Mouse (Mus musculus) forelimb bud, embryonic 11.5 days (tissue): ENCODE measurements around the gene Elof1.
"Not testable (repeated sequence)": the region's sequence is repeated elsewhere in the genome, so short reads cannot be mapped to it uniquely, and the experiment has no call there.

ENCODE experiments used
- DNase-seq: peaks from one replicate; pipeline ENCODE4 v3.0.0-alpha.2; 2012; ENCODE audit warnings: low read depth, low spot score

Elof1 gene

DNA sequence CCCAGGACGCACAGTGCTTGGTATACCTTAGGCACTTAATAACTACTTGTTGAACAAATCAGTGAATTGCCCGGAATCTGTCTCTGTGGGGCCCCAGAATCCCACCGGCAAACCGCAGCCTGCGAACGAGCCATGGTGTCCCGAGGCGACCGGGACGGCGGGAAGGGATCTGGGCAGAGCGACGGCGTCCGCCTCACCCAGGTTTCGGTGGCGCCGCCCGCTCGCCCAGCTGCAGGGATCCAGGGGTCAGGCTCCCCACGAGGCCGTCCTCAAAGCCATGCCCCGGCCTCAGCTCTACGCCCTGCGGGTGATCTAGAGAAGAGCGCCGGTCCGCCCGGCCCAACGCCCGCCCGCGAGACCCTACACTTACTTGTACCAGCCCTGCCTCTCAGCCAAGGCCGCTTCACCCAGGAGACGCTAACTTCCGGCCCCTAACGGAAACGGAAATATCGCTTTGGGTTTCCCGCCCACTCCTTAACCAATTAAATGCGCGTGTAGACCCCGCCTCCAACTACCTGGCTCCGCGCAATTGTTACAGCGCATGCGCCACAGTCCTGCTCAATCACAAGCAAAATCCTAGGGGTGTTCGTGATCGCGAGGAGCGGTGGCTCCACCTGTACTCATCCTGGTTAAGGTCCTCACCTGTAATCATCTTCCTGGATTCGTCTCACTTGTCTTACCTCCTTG, at the start of gene Elof1:
TSS of gene Elof1 (minus strand) at position 433 of the 687 bp plus-strand sequence.
- DNase-seq = peak; percentile 98

DNA sequence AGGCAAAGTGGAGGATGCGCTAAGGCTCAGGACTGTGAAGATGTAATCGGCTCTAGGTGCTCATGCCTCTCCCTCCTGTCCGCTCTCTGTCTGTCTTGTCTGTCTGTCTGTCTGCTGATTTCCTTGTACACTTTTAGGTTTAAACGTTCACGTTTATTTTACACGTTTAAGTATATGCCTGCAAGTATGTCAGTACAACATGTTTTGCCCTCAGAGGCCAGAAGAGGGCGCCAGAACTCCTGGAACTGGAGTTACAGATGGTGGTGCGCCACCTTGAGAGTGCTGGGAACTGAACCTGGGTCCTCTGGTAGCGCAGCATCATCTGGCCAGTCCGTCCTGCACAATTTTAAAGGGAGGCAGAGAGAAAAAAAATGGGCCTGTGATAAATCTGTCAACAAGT, 49.7 kb upstream of the Elof1 start:
- no peak for DNase-seq

DNA sequence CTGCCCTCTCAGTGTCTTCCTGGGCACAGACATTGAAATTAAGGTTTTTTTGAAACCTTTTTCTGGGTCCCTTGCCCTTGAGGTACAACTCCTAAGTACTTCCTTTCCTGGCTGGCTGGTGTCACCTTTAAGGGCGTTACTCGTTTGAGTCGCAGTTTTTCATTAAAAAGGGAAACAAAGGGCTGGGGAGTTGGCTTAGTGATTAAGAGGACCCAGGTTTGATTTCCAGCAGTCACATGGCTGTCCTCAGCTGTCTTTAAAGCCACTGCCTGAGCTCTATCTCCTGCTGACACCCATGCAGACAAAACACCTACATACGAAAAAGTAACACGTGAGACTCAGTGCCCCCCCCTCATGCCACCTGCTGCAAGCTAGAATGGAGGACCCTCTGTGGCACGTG, 49.0 kb upstream of the Elof1 start:
- DNase-seq = no peak

DNA sequence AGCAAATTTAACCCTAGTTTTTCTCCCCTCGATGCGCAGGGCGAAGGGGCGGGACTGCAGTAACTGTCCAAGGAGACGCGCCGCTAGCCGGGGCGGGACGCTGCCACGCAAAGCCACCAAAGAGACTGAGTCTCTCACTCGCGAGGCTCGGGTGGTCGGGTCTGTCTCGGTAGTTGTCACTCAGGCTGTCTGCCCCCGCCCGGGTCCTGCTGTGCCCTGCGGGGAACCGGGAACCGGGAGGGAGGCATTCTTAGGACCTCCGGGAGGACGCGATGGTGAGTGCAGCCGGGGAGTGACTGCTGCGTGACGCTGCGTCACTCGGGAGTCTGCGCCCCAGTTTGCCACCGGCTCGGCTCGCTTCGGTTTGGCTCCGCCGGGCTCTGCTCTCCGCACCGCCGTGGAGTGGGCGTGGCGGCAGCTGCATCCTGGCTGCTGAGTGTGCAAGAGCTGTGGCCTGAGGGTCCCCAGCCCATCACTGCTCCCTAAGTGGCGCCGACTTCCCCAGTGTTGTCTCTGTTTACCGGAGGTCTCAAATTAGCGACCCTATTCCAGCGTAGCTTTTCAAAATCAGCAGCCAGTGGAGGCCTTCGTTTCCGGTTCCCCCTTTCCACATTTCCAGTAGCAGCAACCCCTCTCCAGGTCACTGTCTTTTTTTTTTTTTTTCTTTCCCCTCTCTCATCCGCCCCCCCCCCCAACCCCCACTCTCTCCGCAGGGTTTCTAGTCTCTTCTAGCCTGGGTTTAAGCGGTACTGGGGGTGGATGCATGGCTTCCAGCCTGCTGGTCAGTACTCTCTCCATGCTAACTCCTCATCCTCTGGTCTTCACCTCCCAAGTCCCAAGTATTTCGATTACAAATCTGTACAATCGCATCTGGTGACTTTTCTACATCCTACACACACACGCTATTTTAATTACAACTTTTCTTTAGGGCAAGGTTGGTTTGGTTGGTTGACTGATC, 48.0 kb upstream of the Elof1 start:
- no peak for DNase-seq

DNA sequence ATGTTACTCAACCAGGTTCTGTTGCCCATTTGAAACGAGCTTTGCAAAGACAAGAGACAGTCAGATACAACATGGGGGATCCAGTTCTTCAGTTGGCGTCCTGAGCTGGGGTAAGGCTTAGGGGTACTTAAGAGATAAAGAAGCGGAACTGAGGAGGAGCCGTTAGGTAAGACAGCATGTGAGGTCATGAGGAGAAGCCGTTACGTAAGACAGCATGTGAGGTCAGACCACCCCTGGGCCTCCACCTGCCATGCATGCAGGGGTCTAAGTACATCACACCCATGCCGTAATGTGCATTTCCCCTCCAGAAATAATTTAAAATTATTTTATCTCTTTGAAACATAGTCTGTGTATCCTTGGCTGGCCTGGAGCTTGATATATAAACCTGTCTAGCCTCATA, 45.9 kb upstream of the Elof1 start:
- no peak for DNase-seq

DNA sequence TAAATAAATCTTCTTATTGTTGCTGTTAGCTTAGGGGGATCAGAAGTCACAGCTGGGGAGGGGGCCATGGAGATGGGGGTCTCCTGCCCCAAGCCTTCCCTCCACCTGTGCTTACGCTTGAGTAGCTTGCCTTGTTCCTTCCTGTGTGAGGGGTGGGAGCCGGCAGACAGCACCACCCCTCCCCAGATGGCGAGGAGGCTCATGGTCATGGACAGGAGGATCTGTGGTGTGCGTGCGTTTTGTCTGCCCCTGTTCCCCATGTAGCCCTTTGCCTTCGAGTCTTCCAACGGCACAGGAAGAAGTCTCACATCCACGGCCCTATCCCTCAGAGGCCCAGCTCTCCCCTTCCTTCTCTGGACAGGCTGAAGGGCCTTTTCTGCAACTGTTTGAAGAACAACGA, 45.3 kb upstream of the Elof1 start:
- no peak for DNase-seq

DNA sequence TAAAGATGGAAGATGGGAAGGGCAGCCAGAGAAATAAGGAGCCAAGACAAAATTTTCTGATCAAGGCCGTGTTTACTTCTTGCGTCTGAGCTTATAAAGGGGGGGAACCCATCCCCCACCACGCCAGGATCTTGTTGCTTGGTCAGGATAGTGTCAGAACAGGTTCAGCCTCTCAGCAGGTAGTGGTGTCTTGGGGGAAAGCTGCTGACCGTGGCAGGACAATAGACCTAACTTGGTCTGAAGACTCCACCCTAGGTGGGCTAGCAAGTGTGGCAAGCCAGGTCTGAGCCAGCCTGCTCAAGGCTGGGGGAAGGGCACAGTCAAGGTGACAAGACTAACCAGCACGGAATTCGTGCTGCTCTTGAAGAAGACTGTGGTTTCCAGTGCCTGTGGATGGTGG, 44.3 kb upstream of the Elof1 start:
- no peak for DNase-seq

DNA sequence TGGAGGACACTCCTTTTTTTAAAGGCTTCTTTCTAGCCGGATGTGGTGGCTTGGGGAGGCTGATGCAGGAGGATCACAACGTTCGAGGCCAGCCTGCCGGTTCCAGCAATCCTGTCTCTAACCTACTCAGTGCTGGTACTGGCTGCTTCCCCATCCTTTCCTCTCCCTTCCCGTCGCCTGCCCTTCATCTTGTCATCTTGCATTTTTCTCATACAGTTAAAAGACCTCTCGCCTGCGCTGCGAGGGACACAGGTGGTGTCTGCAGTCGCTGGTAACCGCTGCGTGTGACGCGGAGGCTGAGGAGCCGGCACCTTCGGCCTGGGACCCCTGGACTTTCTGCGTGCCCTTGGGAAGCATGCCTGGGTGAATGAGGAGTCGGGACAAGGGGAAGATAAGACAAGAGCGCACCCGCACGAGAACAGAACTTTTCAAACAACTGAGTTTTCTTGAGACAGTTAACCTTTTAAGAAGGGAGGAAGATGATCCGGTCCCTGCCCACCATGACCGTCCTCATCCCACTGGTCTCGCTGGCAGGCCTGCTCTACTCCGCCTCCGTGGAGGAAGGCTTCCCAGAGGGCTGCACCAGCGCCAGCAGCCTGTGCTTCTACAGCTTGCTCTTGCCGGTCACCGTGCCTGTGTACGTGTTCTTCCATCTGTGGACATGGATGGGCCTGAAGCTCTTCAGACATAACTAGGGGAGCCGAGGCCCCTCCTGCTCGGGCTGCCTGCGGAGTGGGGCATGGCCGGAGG, 40.7 kb upstream of the Elof1 start:
- no peak for DNase-seq

DNA sequence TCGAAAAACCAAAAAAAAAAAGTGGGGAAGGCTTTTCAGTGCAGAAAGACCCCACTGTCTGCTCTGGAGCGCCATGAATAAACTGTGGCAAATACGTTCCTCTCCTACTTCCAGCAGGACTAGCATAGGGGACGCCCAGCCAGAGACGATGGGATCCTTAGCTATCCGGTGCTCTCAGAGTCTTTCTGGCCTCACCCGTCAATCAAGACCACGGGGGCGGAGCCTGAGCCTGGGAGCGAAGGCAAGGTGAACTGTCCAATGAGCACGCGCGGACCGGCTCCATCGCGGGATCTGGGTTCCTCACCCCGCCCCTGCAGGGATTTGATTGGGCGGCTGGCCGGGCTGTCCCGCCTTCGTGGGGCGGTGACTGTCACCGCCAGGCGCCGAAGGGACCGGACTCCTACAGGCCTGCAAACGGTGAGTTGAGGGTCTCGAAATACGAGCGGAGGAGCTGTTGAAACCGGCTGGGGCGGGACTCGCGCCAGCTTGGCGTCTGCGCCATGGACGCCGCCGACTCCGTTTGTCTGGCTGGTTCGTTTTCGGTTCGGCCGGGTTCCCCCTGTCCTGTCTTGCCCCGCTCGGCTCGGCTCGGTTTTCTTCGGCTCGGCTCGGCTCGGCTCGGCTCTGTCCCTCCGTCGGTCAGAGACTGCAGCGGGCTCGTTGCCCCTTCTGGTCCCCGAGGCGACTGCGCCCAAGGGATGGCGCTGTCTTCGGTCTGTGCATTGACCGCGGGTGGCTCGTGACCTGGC, 39.7 kb upstream of the Elof1 start, which contains the start of gene Pigyl:
TSS of gene Pigyl (plus strand) at position 350 of the 749 bp plus-strand sequence.
- peak; percentile 98 for DNase-seq

DNA sequence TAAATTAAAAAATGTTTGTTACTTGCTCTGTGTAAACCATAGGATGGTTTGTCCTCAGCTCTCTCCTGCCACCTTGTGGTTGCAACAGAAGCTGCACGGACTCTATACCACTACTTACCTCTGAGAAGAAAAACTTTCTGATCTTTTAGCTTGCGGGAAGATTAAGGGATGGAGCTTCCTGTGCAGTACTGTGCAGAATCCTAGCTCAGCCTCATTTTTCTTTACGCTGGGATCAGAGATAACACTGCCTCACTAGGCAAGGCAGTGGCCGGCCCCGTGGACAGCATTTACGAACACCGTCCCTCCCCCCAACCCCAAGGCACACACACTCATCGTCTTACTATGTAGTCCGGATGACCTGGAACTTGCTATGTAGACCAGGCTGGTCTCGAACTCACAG, 38.6 kb upstream of the Elof1 start:
- DNase-seq = peak; percentile 78

DNA sequence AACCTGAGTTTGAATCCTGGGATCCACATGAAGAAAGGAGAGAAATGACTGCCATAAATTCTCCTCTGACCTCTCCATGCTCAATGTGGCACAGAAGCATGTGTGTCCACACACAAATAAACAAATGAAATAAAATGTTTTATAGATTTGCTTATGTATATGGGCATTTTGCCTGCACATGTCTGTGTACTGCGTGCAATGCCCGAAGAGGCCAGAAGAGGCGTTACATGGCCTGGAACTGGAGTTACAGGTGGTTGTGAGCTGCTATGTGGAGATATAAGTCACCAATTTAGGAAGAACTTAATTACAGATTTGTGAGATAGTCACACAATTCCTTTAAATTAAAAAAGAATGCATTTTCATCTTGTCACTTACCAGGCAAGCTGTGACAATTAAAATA, 36.8 kb upstream of the Elof1 start:
- no peak for DNase-seq

DNA sequence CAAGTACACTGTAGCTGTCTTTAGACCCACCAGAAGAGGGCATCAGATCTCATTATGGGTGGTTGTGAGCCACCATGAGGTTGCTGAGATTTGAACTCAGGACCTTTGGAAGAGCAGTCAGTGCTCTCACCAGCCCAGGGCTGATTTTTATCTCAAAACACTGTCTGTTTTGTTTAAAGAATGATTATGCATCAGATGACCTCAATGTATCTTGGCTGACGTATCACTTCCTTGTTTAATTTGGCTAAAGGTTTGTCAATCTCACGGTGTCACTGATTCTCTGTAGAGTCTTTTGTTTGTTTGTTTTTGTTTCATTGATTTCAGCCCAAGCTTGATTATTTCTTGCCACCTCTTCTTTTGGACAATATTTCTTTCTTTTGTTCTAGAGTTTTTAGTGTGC, 34.0 kb upstream of the Elof1 start:
- DNase-seq = no peak

DNA sequence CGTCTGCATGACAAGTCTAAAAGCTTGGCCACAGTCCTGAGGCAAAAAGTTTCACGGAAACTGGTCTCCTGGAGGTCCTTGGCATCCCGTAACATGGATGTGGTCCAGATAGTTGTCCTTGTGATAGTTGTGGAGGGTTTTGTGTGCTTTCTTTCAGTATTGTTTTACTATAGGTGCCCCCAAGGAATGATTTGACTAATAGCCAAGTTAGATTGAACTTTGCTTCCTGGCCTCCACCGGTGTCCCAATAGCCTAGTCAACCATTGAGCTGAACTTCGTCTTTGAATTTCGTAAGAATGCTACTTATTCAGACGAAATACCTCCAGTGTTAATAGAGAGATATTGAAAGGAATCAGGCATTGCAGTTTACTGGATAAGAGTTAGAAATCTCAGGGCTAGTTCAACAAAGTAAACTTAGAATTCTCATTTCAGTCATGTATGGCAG, 33.3 kb upstream of the Elof1 start:
- DNase-seq = not testable (repeated sequence)

DNA sequence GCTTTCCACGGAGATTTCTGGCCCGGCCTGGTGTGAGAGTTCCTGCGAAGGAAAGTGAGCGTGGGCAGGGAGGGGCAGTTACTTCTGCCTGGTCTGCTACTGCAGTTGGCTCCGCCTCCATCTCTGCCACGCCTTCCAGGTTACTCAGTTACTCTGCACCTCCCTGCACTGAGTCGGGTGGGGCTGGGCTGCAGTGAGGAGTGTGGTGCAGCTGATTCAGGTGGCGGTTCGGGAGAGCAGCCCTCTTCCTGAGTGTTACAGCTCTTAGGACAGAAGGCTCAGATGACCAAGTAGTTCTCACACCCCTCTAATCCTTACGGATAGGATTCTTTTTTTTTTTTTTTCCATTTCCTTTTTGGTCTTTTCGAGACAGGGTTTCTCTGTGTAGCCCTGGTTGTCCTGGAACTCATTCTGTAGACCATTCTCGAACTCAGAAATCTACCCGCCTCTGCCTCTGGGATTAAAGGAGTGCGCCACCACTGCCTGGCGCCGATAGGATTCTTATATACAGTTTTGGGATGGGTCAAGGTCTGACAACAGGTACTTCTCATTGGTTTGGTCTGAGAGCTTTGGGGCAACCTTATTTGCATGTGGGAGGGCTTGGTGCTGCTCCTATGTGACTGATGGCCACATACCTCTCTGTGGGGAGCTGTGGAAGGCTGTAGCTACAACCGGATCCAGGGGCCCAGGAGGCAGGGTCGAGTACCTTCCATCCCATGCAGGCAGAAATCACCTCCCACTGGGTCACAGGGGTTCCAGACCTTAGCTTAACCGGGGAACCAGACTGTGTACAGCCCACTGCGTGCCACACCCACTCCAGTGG, 32.7 kb upstream of the Elof1 start:
- DNase-seq = no peak

DNA sequence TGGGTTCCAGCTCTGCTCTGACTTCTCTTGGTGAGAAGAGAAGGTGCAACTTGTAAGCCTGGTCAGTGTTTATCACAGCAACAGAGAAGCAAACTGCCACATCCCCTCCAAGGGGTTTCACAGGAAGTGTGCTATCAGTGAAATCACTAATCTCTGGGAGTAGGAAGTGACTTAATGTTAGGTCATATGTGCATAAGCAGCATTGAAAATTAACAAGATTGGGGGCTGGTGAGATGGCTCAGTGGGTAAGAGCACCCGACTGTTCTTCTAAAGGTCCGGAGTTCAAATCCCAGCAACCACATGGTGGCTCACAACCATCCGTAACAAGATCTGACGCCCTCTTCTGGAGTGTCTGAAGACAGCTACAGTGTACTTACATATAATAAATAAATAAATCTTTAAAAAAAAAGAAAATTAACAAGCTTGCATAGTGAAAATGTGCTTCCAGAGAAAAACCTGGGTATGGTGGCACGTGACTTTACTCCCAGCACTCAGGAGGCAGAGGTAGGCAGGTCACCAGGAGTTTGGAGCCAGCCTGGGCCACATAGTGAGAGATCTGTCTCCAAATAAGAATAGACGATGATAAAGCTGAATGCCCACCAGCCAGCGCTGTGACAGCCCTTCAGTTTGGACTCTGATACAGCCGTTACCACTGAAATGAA, 27.5 kb upstream of the Elof1 start:
- DNase-seq = no peak

DNA sequence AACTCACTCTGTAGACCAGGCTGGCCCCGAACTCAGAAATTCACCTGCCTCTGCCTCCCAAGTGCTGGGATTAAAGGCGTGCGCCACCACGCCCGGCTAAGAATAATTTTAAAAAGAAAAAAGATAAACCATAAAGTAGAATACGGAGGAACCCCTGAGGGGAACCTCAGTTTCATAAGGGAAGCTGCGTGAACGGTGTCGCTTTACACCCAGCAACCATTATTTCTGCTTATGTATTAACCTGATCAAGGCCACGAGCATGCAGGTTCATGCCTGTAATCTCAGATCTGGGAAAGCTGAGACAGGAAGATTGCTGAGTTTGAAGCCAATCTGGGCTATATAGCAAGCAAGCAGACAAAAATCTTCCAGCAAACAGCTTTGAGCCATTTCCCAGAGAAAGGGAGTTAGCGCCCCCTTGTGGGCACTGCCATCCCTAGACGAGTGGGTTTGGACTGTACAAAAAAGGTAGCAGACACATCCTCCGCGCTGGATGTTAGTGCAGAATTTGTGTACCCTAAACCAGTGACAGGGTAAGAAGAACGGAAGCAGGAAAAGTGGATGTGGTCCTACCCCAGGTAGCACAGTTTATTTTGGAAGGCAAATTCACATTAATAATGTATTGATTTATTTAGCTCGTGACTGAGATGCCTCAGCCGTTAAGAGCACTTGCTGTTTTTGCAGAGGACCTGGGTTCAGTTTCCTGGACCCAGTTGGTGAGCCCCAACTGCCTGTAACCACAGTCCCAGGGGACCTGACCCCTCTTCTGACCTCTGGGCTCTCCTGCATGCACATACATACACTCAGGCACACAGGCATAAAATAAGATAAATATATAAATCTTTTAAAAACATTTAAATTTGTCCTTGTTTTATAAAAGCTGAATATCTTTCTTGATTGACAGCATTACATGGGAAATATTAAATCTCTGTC, 26.4 kb upstream of the Elof1 start:
- DNase-seq = peak; percentile 87

DNA sequence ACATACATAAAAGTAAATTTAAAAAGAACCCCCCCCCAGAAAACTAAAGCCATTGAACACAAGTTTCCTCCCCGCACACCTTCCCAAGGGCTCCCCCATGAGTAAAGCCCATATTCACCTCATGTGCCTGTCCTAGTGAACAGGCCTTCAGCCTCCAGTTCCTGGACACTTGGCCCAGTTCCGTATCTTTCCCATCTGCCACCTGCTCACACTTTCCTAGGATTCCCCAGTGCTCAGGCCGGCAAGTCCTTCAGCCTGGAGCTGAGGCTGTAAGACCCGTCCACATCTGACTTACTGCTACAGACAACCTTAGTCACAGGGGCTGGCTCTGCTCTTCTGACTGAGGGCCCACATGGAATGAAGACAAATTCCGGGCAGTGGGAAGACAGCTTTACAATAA, 22.8 kb upstream of the Elof1 start:
- no peak for DNase-seq

DNA sequence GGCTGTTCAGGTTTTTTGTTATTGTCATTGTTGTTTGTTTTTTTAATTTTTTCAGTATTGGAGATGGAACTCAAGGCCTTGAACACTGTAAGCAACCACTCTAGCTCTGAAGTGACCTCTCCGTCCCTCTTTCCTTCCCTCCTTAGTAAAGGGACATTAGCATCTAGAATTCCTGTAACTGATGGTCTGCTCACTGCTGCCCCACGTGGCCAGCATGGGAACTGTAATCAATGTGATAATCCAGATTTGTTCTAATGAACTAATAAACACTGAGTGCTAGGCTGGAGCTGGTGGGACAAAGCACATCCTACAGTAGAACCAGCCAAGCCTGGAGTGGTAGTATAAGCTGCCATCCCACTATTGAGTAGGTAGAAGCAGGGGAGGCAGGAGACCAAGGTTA, 21.5 kb upstream of the Elof1 start:
- DNase-seq = no peak
